Mouse (Mus musculus) CH12.LX (cell line): ENCODE measurements around the gene R3hcc1l. TPM values are rescaled to one million over a fixed set of nuclear protein-coding genes. Genes with fewer than 3 reads are reported as not detected.
A peak's percentile ranks its signal among the peaks of the same experiment; 100 is the strongest.

Experiments used
- DNase-seq: peaks from one replicate; pipeline ENCODE4 v3.0.0-alpha.2; 2013; ENCODE audit errors: extremely low read depth
- H3K27ac ChIP-seq: 2 replicates; pipeline ENCODE4 v1.5.1; 2012; ENCODE audit warnings: low read depth, mild to moderate bottlenecking, control low read depth, moderate library complexity; ENCODE audit not compliant: insufficient read depth
- H3K27me3 ChIP-seq: replicated peaks from 2 replicates; pipeline ENCODE3; 2012; ENCODE audit warnings: inconsistent platforms
- H3K36me3 ChIP-seq, 2 experiments: replicated peaks in 1 of 2; 2 replicates each; pipeline versions ENCODE3 to v1.6.1; 2012; ENCODE audit warnings: inconsistent platforms in 1 of 2, low read length in 1 of 2, mild to moderate bottlenecking in 1 of 2, mixed read lengths in 1 of 2, moderate library complexity in 1 of 2; ENCODE audit not compliant: control insufficient read depth in 1 of 2, insufficient read depth in 1 of 2
- H3K4me1 ChIP-seq, 2 experiments: 2 replicates each; pipeline ENCODE4 v1.6.1; 2012; ENCODE audit warnings: inconsistent platforms in 1 of 2, moderate library complexity in 1 of 2; ENCODE audit not compliant: insufficient read depth in 2 of 2, control insufficient read depth in 1 of 2
- H3K4me2 ChIP-seq: 2 replicates; pipeline ENCODE4 v1.6.1; 2012; ENCODE audit warnings: low read depth, mild to moderate bottlenecking, control low read depth; ENCODE audit not compliant: poor library complexity, insufficient read depth, severe bottlenecking
- H3K4me3 ChIP-seq, 3 experiments: fragments of 150-350 bp in 1 of 3; sonication (generic) in 1 of 3; replicated peaks in 1 of 3; 2 replicates each; pipeline versions ENCODE3 to v1.5.1; 2011 to 2012; ENCODE audit warnings: low read depth in 2 of 3, low read length in 2 of 3, mild to moderate bottlenecking in 2 of 3, moderate library complexity in 2 of 3, control low read depth in 1 of 3, improper control_type of control experiment in 1 of 3, inconsistent platforms in 1 of 3, mixed read lengths in 1 of 3; ENCODE audit not compliant: poor library complexity in 1 of 3
- H3K79me2 ChIP-seq: replicated peaks from 2 replicates; pipeline ENCODE4 v1.6.1; 2012; ENCODE audit warnings: mild to moderate bottlenecking, moderate library complexity; ENCODE audit not compliant: control insufficient read depth, poor library complexity, insufficient read depth, severe bottlenecking; ENCODE audit errors: extremely low read depth
- H3K9ac ChIP-seq: 2 replicates; pipeline ENCODE4 v1.6.1; 2012; ENCODE audit warnings: low read depth, mild to moderate bottlenecking, control low read depth, moderate library complexity; ENCODE audit not compliant: insufficient read depth
- H3K9me3 ChIP-seq: replicated peaks from 2 replicates; pipeline ENCODE3; 2012; ENCODE audit warnings: low read length, inconsistent platforms, mixed read lengths
- CTCF ChIP-seq, 2 experiments: IDR thresholded peaks in 1 of 2; conservative IDR thresholded peaks in 1 of 2; 2 replicates each; pipeline ENCODE4 v1.5.1; 2011 to 2012; ENCODE audit warnings: low read depth in 2 of 2, low read length in 2 of 2, improper control_type of control experiment in 1 of 2, inconsistent platforms in 1 of 2, mild to moderate bottlenecking in 1 of 2, moderate library complexity in 1 of 2
- MAX ChIP-seq: IDR thresholded peaks from 2 replicates; pipeline ENCODE4 v1.6.1; 2011; ENCODE audit warnings: low read length, improper control_type of control experiment
- MAZ ChIP-seq: IDR thresholded peaks from 2 replicates; pipeline ENCODE4 v1.6.1; 2012; ENCODE audit warnings: low read depth, mild to moderate bottlenecking, inconsistent platforms, low read length, improper control_type of control experiment, moderate library complexity
- MYC ChIP-seq: IDR thresholded peaks from 2 replicates; pipeline ENCODE4 v1.6.1; 2011; ENCODE audit warnings: low read depth, mild to moderate bottlenecking, improper control_type of control experiment, low read length
- RAD21 ChIP-seq: IDR thresholded peaks from 2 replicates; pipeline ENCODE4 v1.6.1; 2011; ENCODE audit warnings: low read depth, mild to moderate bottlenecking, low read length, improper control_type of control experiment, moderate library complexity
- RCOR1 ChIP-seq: conservative IDR thresholded peaks from 2 replicates; pipeline ENCODE4 v1.6.1; 2012; ENCODE audit warnings: low read depth, mild to moderate bottlenecking, inconsistent platforms, low read length, improper control_type of control experiment
- TCF12 ChIP-seq: IDR thresholded peaks from 2 replicates; pipeline ENCODE4 v1.6.1; 2014; ENCODE audit warnings: low read depth, mild to moderate bottlenecking, inconsistent platforms, low read length, improper control_type of control experiment
- USF1 ChIP-seq: IDR thresholded peaks from 2 replicates; pipeline ENCODE4 v1.6.1; 2014; ENCODE audit warnings: low read depth, mild to moderate bottlenecking, inconsistent platforms, low read length, improper control_type of control experiment
- USF2 ChIP-seq: conservative IDR thresholded peaks from 2 replicates; pipeline ENCODE4 v1.6.1; 2011; ENCODE audit warnings: low read depth, low read length, improper control_type of control experiment
- ZNF384 ChIP-seq: IDR thresholded peaks from 2 replicates; pipeline ENCODE4 v1.6.1; 2012; ENCODE audit warnings: low read depth, low read length, improper control_type of control experiment, inconsistent platforms
- dilution Hi-C: fragments of 300-500 bp; cut with MboI; formaldehyde crosslinking; loops from 2 replicates; pipeline ENCODE4 v1.14.3; 2020; ENCODE audit warnings: low sequenced_read_pairs; ENCODE audit not compliant: extremely low pct_unique_long_range_greater_than_20kb, extremely low pct_ligation_motif_present
- in situ Hi-C: fragments of 300-500 bp; cut with MboI; formaldehyde crosslinking; loops from 3 replicates; pipeline ENCODE4 v1.14.3; 2019; ENCODE audit warnings: low sequenced_read_pairs, low pct_ligation_motif_present, low pct_unique_long_range_greater_than_20kb, mixed read lengths
- polyA plus RNA-seq: library from polyadenylated mRNA; unstranded; fragments of >175 nt; gene quantifications from 2 replicates; pipeline ENCODE4 v1.2.1, GENCODE M21; 2012; ENCODE audit warnings: low read depth; ENCODE audit not compliant: insufficient read length
- total RNA-seq, 2 experiments: library from RNA; depleted of rRNA; stranded (reverse); fragments of 300-350 nt in 1 of 2; fragments of >200 nt in 1 of 2; gene quantifications; 2 replicates each; pipeline ENCODE4 v1.2.3; 2012 to 2014

R3hcc1l gene
- total and polyA plus RNA-seq, 3 experiments = 6.1 to 12.2 (median 10.7) TPM

- H3K27ac ChIP-seq = no peak overlapping the region
- peak overlapping the region in 1 of 3 experiments; percentile 18 for H3K4me3 ChIP-seq
- dilution Hi-C loops (no loop called here), in situ Hi-C loops (no loop called here)
- peaks cover 12 to 23% of the 10 kb centered on the region in 2 experiments; a peak in 3 of 4 replicates for H3K4me1 ChIP-seq
- peak; percentile 25 for DNase-seq
- peaks cover 28% of the 10 kb centered on the region for H3K27me3 ChIP-seq
- H3K36me3 ChIP-seq = no peaks in the 10 kb centered on the region
- H3K9ac ChIP-seq = no peak overlapping the region
- no peaks in the 10 kb centered on the region for H3K9me3 ChIP-seq
- H3K4me2 ChIP-seq = peak overlapping the region; percentile 60; the same call in 1 of the 2 replicates
- TF ChIP-seq RCOR1 = no peak
- no peak for TF ChIP-seq MYC
- TF ChIP-seq ZNF384 = no peak
- peak; percentile 44; the same call in 1 of the 2 replicates for TF ChIP-seq USF1
- TF ChIP-seq USF2 = peak; percentile 42
- no peak for TF ChIP-seq CTCF (conservative IDR thresholded peaks at IDR 0.05 in 1 of 2, IDR thresholded peaks at IDR 0.05 in 1 of 2; ENCODE audit: low read depth in 2 of 2, low read length in 2 of 2)
- TF ChIP-seq MAX = 0 out of 2 replicates have a peak, but pooled peaks have one; percentile 33
- no peaks in the 10 kb centered on the region for H3K79me2 ChIP-seq
Measured at GRCm38 (mm10) chr19:42639544-42639943, 121.0 kb downstream of the R3hcc1l start.

GRCm38 (mm10) chr19:42640211-42640610 is 121.7 kb downstream of the R3hcc1l start:
- TF ChIP-seq MAZ (no peak), RAD21 (no peak), MYC (no peak), TCF12 (no peak)
- Histone ChIP-seq H3K4me1 (peaks cover 12 to 23% of the 10 kb centered on the region in 2 experiments; a peak in 3 of 4 replicates), H3K79me2 (no peaks in the 10 kb centered on the region), H3K4me2 (peak overlapping the region; percentile 47; the same call in 1 of the 2 replicates), H3K9me3 (no peaks in the 10 kb centered on the region), H3K27me3 (peaks cover 25% of the 10 kb centered on the region), H3K4me3 (no peak overlapping the region), H3K9ac (no peak overlapping the region), H3K36me3 (no peaks in the 10 kb centered on the region), H3K27ac (no peak overlapping the region)
- no peak for DNase-seq
- dilution Hi-C loops (no loop called here), in situ Hi-C loops (no loop called here)

Other genes starting within 250 kb of the R3hcc1l start
- gene Crtac1, start 87.0 kb upstream of the R3hcc1l start, total RNA-seq (2012; rRNA removed) = not detected in 2 replicates
- not detected in 2 replicates for gene Crtac1, start 87.0 kb upstream of the R3hcc1l start, total RNA-seq (2014; rRNA removed)
- gene Crtac1, start 87.0 kb upstream of the R3hcc1l start, polyA plus RNA-seq = not detected in 2 replicates
- gene Loxl4, start 94.1 kb downstream of the R3hcc1l start, total RNA-seq (2012; rRNA removed) = 0.04 TPM in 1 of 2 replicates, not detected in the other
- not detected in 2 replicates for gene Loxl4, start 94.1 kb downstream of the R3hcc1l start, total RNA-seq (2014; rRNA removed)
- gene Loxl4, start 94.1 kb downstream of the R3hcc1l start, polyA plus RNA-seq = 0.10 and 0.19 TPM in 2 replicates
- not detected in 2 replicates for gene Pyroxd2, start 234.0 kb downstream of the R3hcc1l start, total RNA-seq (2012; rRNA removed)
- 0.18 TPM in 1 of 2 replicates, not detected in the other for gene Pyroxd2, start 234.0 kb downstream of the R3hcc1l start, total RNA-seq (2014; rRNA removed)
- 0.10 TPM in 1 of 2 replicates, not detected in the other for gene Pyroxd2, start 234.0 kb downstream of the R3hcc1l start, polyA plus RNA-seq